Mouse (Mus musculus) CH12.LX (cell line): ENCODE measurements around the gene Thnsl1. TPM values are rescaled to one million over a fixed set of nuclear protein-coding genes. Genes with fewer than 3 reads are reported as not detected.

Experiments used
- DNase-seq: peaks from one replicate; pipeline ENCODE4 v3.0.0-alpha.2; 2013; ENCODE audit errors: extremely low read depth
- H3K27ac ChIP-seq: 2 replicates; pipeline ENCODE4 v1.5.1; 2012; ENCODE audit warnings: low read depth, mild to moderate bottlenecking, control low read depth, moderate library complexity; ENCODE audit not compliant: insufficient read depth
- H3K27me3 ChIP-seq: replicated peaks from 2 replicates; pipeline ENCODE3; 2012; ENCODE audit warnings: inconsistent platforms
- H3K36me3 ChIP-seq, 2 experiments: replicated peaks in 1 of 2; 2 replicates each; pipeline versions ENCODE3 to v1.6.1; 2012; ENCODE audit warnings: inconsistent platforms in 1 of 2, low read length in 1 of 2, mild to moderate bottlenecking in 1 of 2, mixed read lengths in 1 of 2, moderate library complexity in 1 of 2; ENCODE audit not compliant: control insufficient read depth in 1 of 2, insufficient read depth in 1 of 2
- H3K4me1 ChIP-seq, 2 experiments: 2 replicates each; pipeline ENCODE4 v1.6.1; 2012; ENCODE audit warnings: inconsistent platforms in 1 of 2, moderate library complexity in 1 of 2; ENCODE audit not compliant: insufficient read depth in 2 of 2, control insufficient read depth in 1 of 2
- H3K4me2 ChIP-seq: 2 replicates; pipeline ENCODE4 v1.6.1; 2012; ENCODE audit warnings: low read depth, mild to moderate bottlenecking, control low read depth; ENCODE audit not compliant: poor library complexity, insufficient read depth, severe bottlenecking
- H3K4me3 ChIP-seq, 3 experiments: fragments of 150-350 bp in 1 of 3; sonication (generic) in 1 of 3; replicated peaks in 1 of 3; 2 replicates each; pipeline versions ENCODE3 to v1.5.1; 2011 to 2012; ENCODE audit warnings: low read depth in 2 of 3, low read length in 2 of 3, mild to moderate bottlenecking in 2 of 3, moderate library complexity in 2 of 3, control low read depth in 1 of 3, improper control_type of control experiment in 1 of 3, inconsistent platforms in 1 of 3, mixed read lengths in 1 of 3; ENCODE audit not compliant: poor library complexity in 1 of 3
- H3K79me2 ChIP-seq: replicated peaks from 2 replicates; pipeline ENCODE4 v1.6.1; 2012; ENCODE audit warnings: mild to moderate bottlenecking, moderate library complexity; ENCODE audit not compliant: control insufficient read depth, poor library complexity, insufficient read depth, severe bottlenecking; ENCODE audit errors: extremely low read depth
- H3K9ac ChIP-seq: 2 replicates; pipeline ENCODE4 v1.6.1; 2012; ENCODE audit warnings: low read depth, mild to moderate bottlenecking, control low read depth, moderate library complexity; ENCODE audit not compliant: insufficient read depth
- H3K9me3 ChIP-seq: replicated peaks from 2 replicates; pipeline ENCODE3; 2012; ENCODE audit warnings: low read length, inconsistent platforms, mixed read lengths
- BHLHE40 ChIP-seq: IDR thresholded peaks from 2 replicates; pipeline ENCODE4 v1.6.1; 2011; ENCODE audit warnings: mild to moderate bottlenecking, low read depth, low read length, improper control_type of control experiment
- CHD1 ChIP-seq: IDR thresholded peaks from 2 replicates; pipeline ENCODE4 v1.6.1; 2012; ENCODE audit warnings: low read depth, low read length, improper control_type of control experiment, inconsistent platforms
- CHD2 ChIP-seq: IDR thresholded peaks from 2 replicates; pipeline ENCODE4 v1.6.1; 2011; ENCODE audit warnings: low read length, improper control_type of control experiment
- CTCF ChIP-seq, 2 experiments: IDR thresholded peaks in 1 of 2; conservative IDR thresholded peaks in 1 of 2; 2 replicates each; pipeline ENCODE4 v1.5.1; 2011 to 2012; ENCODE audit warnings: low read depth in 2 of 2, low read length in 2 of 2, improper control_type of control experiment in 1 of 2, inconsistent platforms in 1 of 2, mild to moderate bottlenecking in 1 of 2, moderate library complexity in 1 of 2
- E2F4 ChIP-seq: IDR thresholded peaks from 2 replicates; pipeline ENCODE4 v1.6.1; 2011; ENCODE audit warnings: low read depth, low read length, improper control_type of control experiment; ENCODE audit not compliant: insufficient replicate concordance
- ELF1 ChIP-seq: IDR thresholded peaks from 2 replicates; pipeline ENCODE4 v1.6.1; 2014; ENCODE audit warnings: low read depth, mild to moderate bottlenecking, inconsistent platforms, low read length, improper control_type of control experiment
- EP300 ChIP-seq: IDR thresholded peaks from 2 replicates; pipeline ENCODE4 v1.6.1; 2011; ENCODE audit warnings: low read length, improper control_type of control experiment
- ETS1 ChIP-seq: conservative IDR thresholded peaks from 2 replicates; pipeline ENCODE4 v1.6.1; 2012; ENCODE audit warnings: low read depth, mild to moderate bottlenecking, inconsistent platforms, low read length, improper control_type of control experiment, moderate library complexity
- GABPA ChIP-seq: IDR thresholded peaks from 2 replicates; pipeline ENCODE4 v1.6.1; 2012; ENCODE audit warnings: low read depth, low read length, improper control_type of control experiment, inconsistent platforms; ENCODE audit not compliant: insufficient replicate concordance
- HCFC1 ChIP-seq: IDR thresholded peaks from 2 replicates; pipeline ENCODE4 v1.6.1; 2012; ENCODE audit warnings: low read depth, mild to moderate bottlenecking, inconsistent platforms, low read length, improper control_type of control experiment
- IRF4 ChIP-seq: IDR thresholded peaks from 2 replicates; pipeline ENCODE4 v1.6.1; 2014; ENCODE audit warnings: low read depth, mild to moderate bottlenecking, inconsistent platforms, low read length, improper control_type of control experiment
- JUN ChIP-seq: IDR thresholded peaks from 2 replicates; pipeline ENCODE4 v1.6.1; 2011; ENCODE audit warnings: low read depth, mild to moderate bottlenecking, low read length, improper control_type of control experiment, moderate library complexity; ENCODE audit not compliant: insufficient read depth
- JUND ChIP-seq: conservative IDR thresholded peaks from 2 replicates; pipeline ENCODE4 v1.6.1; 2011; ENCODE audit warnings: low read depth, low read length, improper control_type of control experiment
- KAT2A ChIP-seq: IDR thresholded peaks from 2 replicates; pipeline ENCODE4 v1.6.1; 2012; ENCODE audit warnings: low read length, improper control_type of control experiment, inconsistent platforms; ENCODE audit not compliant: insufficient replicate concordance
- MAFK ChIP-seq: IDR thresholded peaks from 2 replicates; pipeline ENCODE4 v1.6.1; 2011; ENCODE audit warnings: low read length, improper control_type of control experiment; ENCODE audit not compliant: insufficient replicate concordance
- MAX ChIP-seq: IDR thresholded peaks from 2 replicates; pipeline ENCODE4 v1.6.1; 2011; ENCODE audit warnings: low read length, improper control_type of control experiment
- MAZ ChIP-seq: IDR thresholded peaks from 2 replicates; pipeline ENCODE4 v1.6.1; 2012; ENCODE audit warnings: low read depth, mild to moderate bottlenecking, inconsistent platforms, low read length, improper control_type of control experiment, moderate library complexity
- MEF2A ChIP-seq: IDR thresholded peaks from 2 replicates; pipeline ENCODE4 v1.6.1; 2014; ENCODE audit warnings: low read depth, mild to moderate bottlenecking, inconsistent platforms, low read length, improper control_type of control experiment, borderline replicate concordance
- MXI1 ChIP-seq: IDR thresholded peaks from 2 replicates; pipeline ENCODE4 v1.6.1; 2011; ENCODE audit warnings: mild to moderate bottlenecking, low read depth, low read length, improper control_type of control experiment
- MYC ChIP-seq: IDR thresholded peaks from 2 replicates; pipeline ENCODE4 v1.6.1; 2011; ENCODE audit warnings: low read depth, mild to moderate bottlenecking, improper control_type of control experiment, low read length
- NELFE ChIP-seq: IDR thresholded peaks from 2 replicates; pipeline ENCODE4 v1.6.1; 2011; ENCODE audit warnings: low read depth, low read length, improper control_type of control experiment
- NRF1 ChIP-seq: IDR thresholded peaks from 2 replicates; pipeline ENCODE4 v1.6.1; 2014; ENCODE audit warnings: low read depth, mild to moderate bottlenecking, inconsistent platforms, low read length, improper control_type of control experiment, moderate library complexity
- PAX5 ChIP-seq: IDR thresholded peaks from 2 replicates; pipeline ENCODE4 v1.6.1; 2012; ENCODE audit warnings: low read length, inconsistent platforms, mixed read lengths
- POLR2A ChIP-seq: IDR thresholded peaks from 2 replicates; pipeline ENCODE4 v1.6.1; 2011; ENCODE audit warnings: low read depth, mild to moderate bottlenecking, improper control_type of control experiment, low read length
- POLR2AphosphoS2 ChIP-seq: IDR thresholded peaks from 2 replicates; pipeline ENCODE4 v1.6.1; 2011; ENCODE audit warnings: low read depth, low read length, improper control_type of control experiment
- RAD21 ChIP-seq: IDR thresholded peaks from 2 replicates; pipeline ENCODE4 v1.6.1; 2011; ENCODE audit warnings: low read depth, mild to moderate bottlenecking, low read length, improper control_type of control experiment, moderate library complexity
- RCOR1 ChIP-seq: conservative IDR thresholded peaks from 2 replicates; pipeline ENCODE4 v1.6.1; 2012; ENCODE audit warnings: low read depth, mild to moderate bottlenecking, inconsistent platforms, low read length, improper control_type of control experiment
- SIN3A ChIP-seq: IDR thresholded peaks from 2 replicates; pipeline ENCODE4 v1.6.1; 2012; ENCODE audit warnings: low read length, improper control_type of control experiment, inconsistent platforms
- SMC3 ChIP-seq: IDR thresholded peaks from 2 replicates; pipeline ENCODE4 v1.6.1; 2011; ENCODE audit warnings: low read depth, low read length, improper control_type of control experiment
- TBP ChIP-seq: conservative IDR thresholded peaks from 2 replicates; pipeline ENCODE4 v1.6.1; 2011; ENCODE audit warnings: low read depth, low read length, improper control_type of control experiment
- TCF12 ChIP-seq: IDR thresholded peaks from 2 replicates; pipeline ENCODE4 v1.6.1; 2014; ENCODE audit warnings: low read depth, mild to moderate bottlenecking, inconsistent platforms, low read length, improper control_type of control experiment
- UBTF ChIP-seq: IDR thresholded peaks from 2 replicates; pipeline ENCODE4 v1.6.1; 2012; ENCODE audit warnings: low read depth, mild to moderate bottlenecking, inconsistent platforms, low read length, improper control_type of control experiment, moderate library complexity
- USF1 ChIP-seq: IDR thresholded peaks from 2 replicates; pipeline ENCODE4 v1.6.1; 2014; ENCODE audit warnings: low read depth, mild to moderate bottlenecking, inconsistent platforms, low read length, improper control_type of control experiment
- USF2 ChIP-seq: conservative IDR thresholded peaks from 2 replicates; pipeline ENCODE4 v1.6.1; 2011; ENCODE audit warnings: low read depth, low read length, improper control_type of control experiment
- ZC3H11A ChIP-seq: IDR thresholded peaks from 2 replicates; pipeline ENCODE4 v1.6.1; 2012; ENCODE audit warnings: low read depth, mild to moderate bottlenecking, inconsistent platforms, low read length, improper control_type of control experiment
- ZKSCAN1 ChIP-seq: IDR thresholded peaks from 2 replicates; pipeline ENCODE4 v1.6.1; 2012; ENCODE audit warnings: low read depth, inconsistent platforms, low read length, improper control_type of control experiment, borderline replicate concordance
- ZMIZ1 ChIP-seq: IDR thresholded peaks from 2 replicates; pipeline ENCODE4 v1.6.1; 2012; ENCODE audit warnings: low read depth, mild to moderate bottlenecking, inconsistent platforms, low read length, improper control_type of control experiment
- ZNF384 ChIP-seq: IDR thresholded peaks from 2 replicates; pipeline ENCODE4 v1.6.1; 2012; ENCODE audit warnings: low read depth, low read length, improper control_type of control experiment, inconsistent platforms
- dilution Hi-C: fragments of 300-500 bp; cut with MboI; formaldehyde crosslinking; loops from 2 replicates; pipeline ENCODE4 v1.14.3; 2020; ENCODE audit warnings: low sequenced_read_pairs; ENCODE audit not compliant: extremely low pct_unique_long_range_greater_than_20kb, extremely low pct_ligation_motif_present
- in situ Hi-C: fragments of 300-500 bp; cut with MboI; formaldehyde crosslinking; loops from 3 replicates; pipeline ENCODE4 v1.14.3; 2019; ENCODE audit warnings: low sequenced_read_pairs, low pct_ligation_motif_present, low pct_unique_long_range_greater_than_20kb, mixed read lengths
- polyA plus RNA-seq: library from polyadenylated mRNA; unstranded; fragments of >175 nt; gene quantifications from 2 replicates; pipeline ENCODE4 v1.2.1, GENCODE M21; 2012; ENCODE audit warnings: low read depth; ENCODE audit not compliant: insufficient read length
- total RNA-seq, 2 experiments: library from RNA; depleted of rRNA; stranded (reverse); fragments of 300-350 nt in 1 of 2; fragments of >200 nt in 1 of 2; gene quantifications; 2 replicates each; pipeline ENCODE4 v1.2.3; 2012 to 2014

The Thnsl1 gene
- total RNA-seq (2012; rRNA removed), result 3.7 and 5.0 TPM in 2 replicates
- total RNA-seq (2014; rRNA removed), result 5.3 and 6.1 TPM in 2 replicates
- 5.9 and 6.2 TPM in 2 replicates for polyA plus RNA-seq

DNA sequence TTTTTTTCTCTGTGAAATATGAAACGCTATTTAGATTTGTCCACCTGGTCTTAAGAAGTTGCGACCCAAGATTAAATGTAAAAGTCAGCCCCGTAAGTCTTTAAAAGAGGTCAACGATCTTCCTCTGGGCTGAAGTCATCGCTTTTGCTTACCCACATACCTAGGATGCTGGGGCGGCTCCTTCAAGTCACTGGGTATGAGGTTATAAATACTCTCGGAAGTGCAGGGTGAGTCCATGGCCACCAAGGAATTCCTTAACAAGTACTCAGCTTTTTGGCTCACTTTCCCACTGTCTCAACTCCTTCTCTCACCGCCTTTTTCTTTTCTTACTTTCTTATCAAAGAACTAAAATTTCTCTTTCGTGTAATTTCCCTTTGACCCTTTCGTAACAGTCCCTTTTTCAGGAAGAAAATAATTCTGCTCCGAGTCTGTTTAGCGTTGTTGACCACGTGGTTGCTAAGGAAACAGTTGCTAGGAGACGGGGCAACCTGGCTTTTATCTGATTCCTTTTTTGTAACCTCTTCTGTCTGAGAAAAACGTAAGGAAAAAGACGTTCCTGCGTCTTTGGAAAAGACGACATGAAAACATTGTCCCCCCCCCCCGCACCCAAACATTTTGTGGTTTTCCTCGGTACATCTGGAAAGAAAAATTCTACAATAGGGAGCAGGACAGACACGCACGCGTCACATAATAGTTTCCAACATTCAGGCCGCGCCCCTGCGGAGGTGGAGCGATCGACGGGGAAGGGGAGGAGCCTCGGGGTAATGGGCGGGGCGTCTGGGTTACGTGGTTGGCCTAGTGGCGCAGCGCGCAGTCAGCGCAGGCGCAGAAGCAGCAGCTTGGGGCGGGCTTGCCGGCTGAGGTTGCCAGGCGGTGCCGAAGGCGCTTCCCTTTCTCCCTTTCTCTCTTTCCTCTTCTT, at the start of gene Thnsl1, which contains the start of gene Enkur:
Gene Thnsl1 (plus strand): TSS at position 813 of the 919 bp plus-strand sequence.
Gene Enkur (minus strand): TSS at position 454 of the 919 bp plus-strand sequence.
- Histone ChIP-seq H3K27ac (no peak within 1 kb of the TSS), H3K36me3 (no peaks in the 10 kb centered on the region), H3K4me2 (peak within 1 kb of the TSS; percentile 90), H3K4me3 (peak within 1 kb of the TSS; percentile 63 to 71 (median 70)), H3K9me3 (no peaks in the 10 kb centered on the region), H3K79me2 (no peaks in the 10 kb centered on the region), H3K27me3 (no peaks in the 10 kb centered on the region), H3K4me1 (peaks cover 3 to 8% of the 10 kb centered on the region in 2 experiments; a peak in 3 of 4 replicates), H3K9ac (peak within 1 kb of the TSS; percentile 57; the same call in 1 of the 2 replicates)
- DNase-seq, result peak; percentile 94
- no peak for TF ChIP-seq MAFK
- no peak for TF ChIP-seq POLR2AphosphoS2
- TF ChIP-seq RAD21, result no peak
- no peak for TF ChIP-seq CHD1
- no peak for TF ChIP-seq RCOR1
- TF ChIP-seq ZC3H11A, result no peak
- TF ChIP-seq MEF2A, result peak; percentile 36; the same call in 1 of the 2 replicates
- no peak for TF ChIP-seq USF2
- no peak for TF ChIP-seq JUND
- no peak for TF ChIP-seq ZKSCAN1
- peak; percentile 94 for TF ChIP-seq POLR2A
- TF ChIP-seq HCFC1, result peak; percentile 58; the same call in 1 of the 2 replicates
- no peak for TF ChIP-seq UBTF
- TF ChIP-seq E2F4, result no peak
- no peak; the same call in 1 of the 2 replicates for TF ChIP-seq ELF1
- no peak; the same call in 1 of the 2 replicates for TF ChIP-seq ZMIZ1
- no peak for TF ChIP-seq GABPA
- TF ChIP-seq ETS1, result no peak
- 0 out of 2 replicates have a peak, but pooled peaks have one; percentile 62 for TF ChIP-seq MYC
- TF ChIP-seq SIN3A, result peak; percentile 91
- TF ChIP-seq NELFE, result peak; percentile 91
- TF ChIP-seq MAZ, result no peak
- peak; percentile 73 for TF ChIP-seq TCF12
- no peak for TF ChIP-seq KAT2A
- peak; percentile 100 for TF ChIP-seq MXI1
- no peak for TF ChIP-seq IRF4
- TF ChIP-seq BHLHE40, result no peak
- no peak for TF ChIP-seq ZNF384
- TF ChIP-seq PAX5, result no peak
- TF ChIP-seq TBP, result peak; percentile 70
- TF ChIP-seq NRF1, result peak; percentile 87
- TF ChIP-seq MAX, result 0 out of 2 replicates have a peak, but pooled peaks have one; percentile 70
- no peak for TF ChIP-seq CTCF (conservative IDR thresholded peaks at IDR 0.05 in 1 of 2, IDR thresholded peaks at IDR 0.05 in 1 of 2; ENCODE audit: low read depth in 2 of 2, low read length in 2 of 2)
- TF ChIP-seq USF1, result no peak
- no peak for TF ChIP-seq SMC3
- TF ChIP-seq CHD2, result no peak
- no peak for TF ChIP-seq JUN
- 0 out of 2 replicates have a peak, but pooled peaks have one; percentile 14 for TF ChIP-seq EP300
- in situ Hi-C loops, result no loop called here
- dilution Hi-C loops, result no loop called here
